Mouse (Mus musculus) small intestine, adult 2 months (tissue): ENCODE measurements around the gene Mrpl50.

ENCODE experiments used
- CTCF ChIP-seq: fragments of 200-500 bp; IDR thresholded peaks from 2 replicates; pipeline ENCODE4 v1.5.1; 2012; ENCODE audit warnings: low read depth, mild to moderate bottlenecking, control low read depth, inconsistent platforms, low read length, moderate library complexity, mixed read lengths; ENCODE audit not compliant: insufficient replicate concordance, insufficient read length; ENCODE audit errors: extremely low read depth
- POLR2A ChIP-seq: fragments of 200-500 bp; IDR thresholded peaks from 2 replicates; pipeline ENCODE4 v1.6.1; 2012; ENCODE audit warnings: low read depth, mild to moderate bottlenecking, control low read depth, inconsistent platforms, low read length, moderate library complexity

GRCm38 (mm10) chr4:49522576-49522975 is 1.7 kb upstream of the Mrpl50 start:
- TF ChIP-seq POLR2A (no peak), CTCF (no peak)
